Mouse (Mus musculus): ENCODE measurements around the gene Slc16a10.

Slc16a10 gene

DNA sequence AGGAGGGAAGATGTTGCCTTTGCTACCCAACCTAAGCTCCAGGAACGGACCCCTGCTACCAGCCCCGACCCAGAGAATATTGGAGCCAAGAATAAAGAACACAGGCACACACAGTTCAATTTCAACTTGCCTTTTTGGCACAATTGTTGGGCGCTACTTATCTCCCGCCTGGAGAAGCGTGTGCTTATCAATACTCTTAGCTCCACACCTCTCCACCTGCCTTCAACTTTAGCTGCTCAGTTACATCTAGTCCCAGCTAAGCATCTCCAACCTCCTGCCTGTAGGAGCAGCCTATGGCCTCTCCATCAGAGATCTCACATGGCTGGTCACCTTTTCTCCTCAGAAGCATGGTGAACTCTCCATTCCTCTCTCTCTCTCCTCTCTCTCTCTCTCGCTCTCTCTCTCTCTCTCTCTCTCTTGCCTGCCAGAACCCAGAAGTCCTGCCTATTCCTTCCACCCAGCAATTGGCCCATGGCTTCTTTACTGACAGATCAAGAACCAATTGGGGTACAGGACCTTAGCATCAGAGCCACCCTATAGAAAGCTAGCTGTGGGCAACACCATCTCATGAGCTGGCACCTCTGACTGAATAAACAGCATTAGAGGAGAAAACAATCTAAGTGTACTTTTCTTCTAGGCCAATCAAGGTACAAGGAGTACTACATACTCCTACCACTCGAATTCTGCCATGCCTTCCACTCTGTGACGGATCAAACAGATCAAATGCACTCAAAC is 5.4 kb upstream of the Slc16a10 start:
- no peak for DNase-seq

DNA sequence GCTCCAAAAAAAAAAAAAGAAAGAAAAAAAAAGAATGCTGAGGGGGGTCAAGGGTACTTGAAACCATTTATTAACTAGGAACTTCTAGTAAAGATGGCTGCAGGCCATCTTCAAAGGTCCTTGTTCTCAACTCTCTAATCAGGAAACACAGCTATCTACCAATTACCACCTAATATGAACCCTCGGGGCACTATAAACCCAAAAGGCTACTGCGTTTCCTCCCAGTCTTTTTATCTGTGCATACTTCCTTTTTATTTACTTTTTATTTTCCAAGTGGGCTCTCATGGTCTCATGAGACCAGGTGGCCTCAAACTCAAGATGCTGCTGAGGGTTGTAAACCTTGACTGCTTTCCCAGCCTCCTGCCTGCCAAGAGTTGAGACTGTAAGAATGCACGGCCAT is 4.4 kb upstream of the Slc16a10 start:
- DNase-seq, result no peak

DNA sequence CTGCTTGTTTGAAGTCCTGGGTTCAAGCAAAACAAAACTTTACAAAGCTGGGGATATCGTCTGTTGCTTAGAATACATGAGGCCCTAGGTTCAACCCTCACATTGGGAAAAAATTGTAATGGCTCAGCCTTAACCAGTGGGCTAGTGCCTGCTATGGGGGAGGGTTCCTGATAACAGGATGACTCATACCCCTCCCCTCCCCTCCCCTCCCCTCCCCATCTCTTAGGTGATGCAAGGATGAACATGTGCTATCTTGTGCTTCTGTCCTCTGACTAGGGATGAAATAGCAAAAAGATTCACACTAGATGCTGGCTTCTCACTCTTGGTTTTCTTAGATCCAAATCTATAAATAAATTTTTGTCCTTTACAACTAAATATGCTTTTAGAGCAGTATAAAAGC is 2.8 kb upstream of the Slc16a10 start:
- DNase-seq, result no peak

DNA sequence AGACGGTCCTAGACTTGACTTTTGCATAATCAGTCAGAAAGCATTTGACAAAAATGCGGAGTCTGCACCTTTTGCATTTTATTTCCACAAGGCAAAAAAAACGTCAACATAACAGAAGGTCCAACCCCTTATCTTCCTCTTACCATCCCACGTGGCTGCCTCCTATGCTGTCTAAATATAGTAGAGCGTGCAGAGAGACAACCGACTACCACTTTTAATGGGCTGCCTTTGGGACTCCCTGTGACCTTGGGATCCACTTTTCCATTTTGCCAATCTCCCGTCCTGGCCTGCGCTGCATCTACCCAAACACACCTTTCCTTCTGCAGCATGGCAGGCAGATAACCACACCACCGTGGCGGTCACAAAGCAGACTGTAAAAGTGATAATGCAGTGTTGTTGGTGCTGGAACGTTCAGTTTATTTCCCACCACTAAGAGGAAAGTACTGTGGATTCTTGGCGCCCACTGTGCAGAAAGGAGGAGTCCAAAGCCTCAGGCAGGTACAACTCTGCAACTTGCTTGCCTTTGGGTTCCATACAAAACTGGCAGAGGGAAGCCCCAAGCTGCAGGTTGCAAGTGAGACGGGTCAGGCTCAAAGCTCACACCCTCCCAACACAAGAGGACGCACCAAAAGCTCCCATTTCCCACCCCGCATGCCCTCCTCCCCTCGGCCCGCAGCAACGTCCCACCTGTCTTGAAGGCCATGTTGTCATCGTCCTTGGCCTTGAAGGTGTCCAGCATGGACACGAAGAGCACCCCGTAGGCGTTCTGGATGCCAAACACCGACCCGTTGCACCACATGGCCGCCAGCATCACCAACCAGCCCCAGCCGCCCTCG is 824 bp downstream of the Slc16a10 start:
- DNase-seq, result no peak

DNA sequence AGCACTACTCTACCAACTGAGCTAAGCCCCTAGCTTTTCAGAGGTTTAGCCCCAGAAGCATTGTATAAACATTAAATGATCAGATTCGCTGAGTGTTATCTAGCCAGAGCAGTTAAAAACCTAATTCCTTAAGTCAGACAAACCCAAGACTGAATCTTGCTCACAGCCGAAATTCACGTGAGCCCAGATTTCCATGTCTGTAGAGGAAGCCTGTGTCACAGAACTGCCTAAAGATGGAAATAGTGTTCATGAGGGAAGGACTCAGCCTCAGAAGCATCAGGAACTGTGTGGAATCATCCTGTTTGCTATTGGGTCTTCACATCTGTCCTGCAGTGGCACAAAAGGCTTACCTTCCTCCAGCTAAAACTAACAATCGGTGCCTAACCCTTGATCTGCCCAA is 2.4 kb downstream of the Slc16a10 start:
- no peak for DNase-seq

DNA sequence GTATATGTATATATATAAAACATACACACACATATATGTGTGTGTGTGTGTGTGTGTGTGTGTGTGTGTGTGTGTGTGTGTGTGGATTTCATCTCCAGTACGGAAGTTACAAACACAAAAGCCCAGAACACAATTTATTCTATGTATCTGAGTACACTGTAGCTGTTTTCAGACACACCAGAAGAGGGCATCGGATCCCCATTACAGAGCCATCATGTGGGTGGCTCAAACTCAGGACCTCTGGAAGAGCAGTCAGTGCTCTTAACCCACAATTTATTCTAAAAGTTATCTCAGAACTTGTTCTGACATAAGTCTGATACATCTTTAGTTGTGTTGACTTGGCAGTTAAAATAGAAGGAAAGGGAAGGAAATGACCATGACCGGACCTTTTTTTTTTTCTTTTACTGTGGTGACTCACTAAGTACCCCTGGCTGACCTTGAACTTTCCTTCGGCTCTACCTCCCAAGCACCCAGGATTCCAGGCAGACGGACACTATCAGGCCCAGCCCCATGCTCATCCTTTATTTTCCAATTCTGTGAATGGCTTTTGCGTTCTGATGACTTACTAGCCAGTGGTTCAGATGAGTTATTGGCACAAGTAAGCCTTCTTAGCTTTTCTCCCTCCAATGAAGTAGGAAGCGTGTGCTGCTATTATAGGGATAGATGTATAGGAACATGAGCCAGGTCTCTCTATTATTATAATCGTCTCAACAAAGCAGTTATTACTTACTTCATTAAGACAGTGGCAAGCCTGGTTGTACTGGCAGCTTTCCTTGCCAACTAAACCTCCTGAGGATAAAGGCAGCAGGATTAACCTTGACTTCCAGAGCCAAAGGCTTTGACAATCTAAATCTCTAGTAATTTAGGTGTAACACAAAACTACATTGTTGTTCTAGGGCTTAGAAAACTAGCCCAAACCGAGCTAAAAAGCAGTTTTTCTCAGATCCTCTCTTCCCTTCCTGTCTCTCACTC is 6.0 kb downstream of the Slc16a10 start:
- DNase-seq, result no peak

DNA sequence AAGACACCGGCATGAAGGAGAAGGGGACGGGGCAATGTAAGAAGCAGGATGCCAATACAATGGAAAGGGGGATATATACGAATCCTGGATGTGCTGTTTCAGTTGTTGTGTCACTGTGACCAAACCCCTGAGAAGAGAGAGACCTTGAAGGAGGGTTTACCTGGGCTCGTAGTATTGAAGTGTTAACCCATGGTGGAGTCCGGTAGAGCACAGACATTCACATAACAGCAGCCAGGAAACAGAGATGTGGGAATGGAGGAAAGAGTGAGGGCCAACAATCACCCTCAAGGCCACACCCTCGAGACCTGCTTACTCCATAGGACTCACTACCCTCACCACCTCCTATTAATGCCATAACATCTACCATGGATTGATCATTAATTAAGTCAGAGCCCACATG is 7.2 kb downstream of the Slc16a10 start:
- DNase-seq, result no peak

DNA sequence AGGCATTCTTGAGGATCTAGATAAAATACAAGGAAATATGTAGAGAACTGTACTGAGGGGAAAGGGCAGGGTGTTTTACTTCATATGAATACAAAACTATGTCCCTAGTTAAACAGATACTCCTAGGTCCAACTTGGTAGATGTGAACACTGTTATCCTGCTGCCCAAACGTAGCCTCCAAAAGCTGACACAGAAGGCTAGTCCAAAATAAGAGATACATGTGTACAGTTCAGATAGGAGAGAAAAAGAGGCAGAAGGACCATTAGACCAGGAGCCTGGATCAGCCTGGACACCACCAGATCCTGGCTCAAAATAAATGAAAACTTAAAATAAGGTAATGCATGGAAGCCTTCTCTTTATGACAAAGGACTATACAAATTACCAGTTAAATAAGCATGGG is 8.4 kb downstream of the Slc16a10 start:
- DNase-seq, result no peak

DNA sequence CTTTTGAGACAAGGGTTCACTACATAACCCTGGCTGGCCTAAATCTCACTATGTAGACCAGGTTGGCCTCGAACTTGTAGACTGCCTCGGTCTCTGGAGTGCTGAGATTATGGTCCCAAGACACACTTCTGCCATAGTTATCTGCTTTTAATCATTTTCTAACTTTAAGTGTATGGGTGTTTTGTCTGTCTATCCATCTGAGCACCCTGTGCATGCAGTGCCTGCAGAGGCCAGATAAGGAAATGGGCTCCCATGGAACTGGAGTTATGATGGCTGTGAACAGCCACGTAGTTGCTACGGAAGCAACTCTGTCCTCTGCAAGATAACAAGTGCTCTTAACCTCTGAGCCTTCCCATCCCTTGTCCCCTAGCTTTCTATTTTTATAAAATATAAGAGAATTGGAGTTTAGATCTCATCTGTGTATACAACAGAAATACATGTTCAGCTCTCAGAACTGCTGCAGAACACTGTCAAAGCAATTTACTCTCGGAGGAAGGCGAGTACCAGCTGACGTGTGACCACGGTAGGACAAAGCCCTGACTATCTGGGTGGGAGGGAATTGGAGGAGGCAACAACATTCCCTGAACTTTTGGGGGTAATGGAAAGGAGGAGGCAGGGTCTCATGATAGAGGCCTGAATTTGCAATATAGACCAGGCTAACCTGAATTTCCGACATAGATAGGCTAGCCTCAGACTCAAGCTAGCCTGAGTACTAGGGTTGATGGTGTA is 10.2 kb downstream of the Slc16a10 start:
- no peak for DNase-seq

DNA sequence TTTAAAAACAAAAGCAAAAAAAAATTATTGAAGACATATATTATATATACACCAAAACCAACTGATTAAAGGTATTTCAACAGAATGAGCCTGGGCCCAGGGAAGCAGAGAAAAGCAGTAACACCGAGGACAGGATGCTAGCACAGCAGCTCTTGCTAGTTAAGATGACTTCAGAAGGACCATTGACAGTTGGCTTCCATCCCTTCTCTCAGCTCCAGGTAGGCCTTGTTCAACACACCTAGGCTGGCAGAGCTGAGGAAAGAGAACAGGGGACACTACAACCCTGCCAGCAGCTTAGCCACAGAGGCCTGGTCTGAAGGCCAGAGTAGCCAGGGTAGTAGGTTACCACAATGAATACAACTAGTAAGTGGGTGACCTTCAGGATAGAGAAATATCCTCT is 11.9 kb downstream of the Slc16a10 start:
- no peak for DNase-seq

DNA sequence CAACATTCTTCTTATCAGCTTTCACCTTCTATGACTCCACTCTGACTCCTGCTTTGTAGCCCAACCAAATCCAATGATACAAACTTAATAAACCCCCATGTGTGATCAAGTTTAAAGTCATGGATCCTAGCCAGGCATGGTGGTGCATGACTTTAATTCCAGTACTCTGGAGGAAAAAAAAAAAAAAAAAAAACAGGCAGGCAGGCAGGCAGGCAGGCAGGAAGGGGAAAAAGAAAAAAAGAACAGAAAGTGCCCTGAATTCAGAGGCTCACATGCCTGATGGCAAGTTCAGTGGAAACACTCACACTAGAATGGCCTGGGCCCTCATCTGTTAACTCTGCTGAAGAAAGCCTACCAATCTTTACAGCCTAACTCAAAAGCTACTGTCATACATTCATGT is 12.9 kb downstream of the Slc16a10 start:
- no peak for DNase-seq

DNA sequence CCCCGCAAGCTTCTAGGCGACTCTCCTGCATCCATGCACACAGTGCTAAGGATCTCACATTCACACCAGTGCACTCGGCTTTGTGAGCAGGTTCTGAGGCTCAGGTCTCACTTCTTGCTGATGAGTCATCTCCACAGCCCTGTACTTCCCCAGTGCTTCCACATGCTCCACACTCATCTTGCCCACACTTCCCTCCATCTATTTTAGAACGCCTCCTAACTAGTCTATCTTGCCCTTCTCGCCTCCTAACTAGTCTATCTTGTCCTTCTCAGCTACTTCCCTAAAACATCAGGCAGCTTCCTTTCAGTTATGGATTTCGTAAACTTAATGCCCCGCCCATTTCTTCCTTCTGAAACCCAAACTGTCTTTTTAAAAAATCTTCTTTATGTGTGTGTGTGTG is 13.6 kb downstream of the Slc16a10 start:
- no peak for DNase-seq

DNA sequence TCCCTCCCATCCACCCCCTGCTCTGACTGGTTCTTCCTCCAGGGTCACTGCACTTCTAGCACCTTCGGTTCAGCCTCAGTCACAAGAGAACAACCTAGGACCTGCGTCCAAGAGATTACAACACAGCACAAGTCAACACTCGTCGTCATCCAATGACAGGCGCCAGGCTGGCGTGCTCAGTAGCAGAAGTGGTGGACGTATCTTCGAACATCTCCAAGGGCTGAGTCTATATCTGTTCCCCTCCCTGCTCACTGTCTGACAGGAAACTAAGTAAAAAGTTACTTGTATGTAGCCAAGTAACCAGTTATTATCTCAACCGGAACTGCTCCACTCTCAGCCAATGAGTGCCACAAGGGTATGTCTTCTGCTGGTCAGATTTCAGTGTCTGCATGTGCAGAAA is 16.9 kb downstream of the Slc16a10 start:
- DNase-seq, result no peak

DNA sequence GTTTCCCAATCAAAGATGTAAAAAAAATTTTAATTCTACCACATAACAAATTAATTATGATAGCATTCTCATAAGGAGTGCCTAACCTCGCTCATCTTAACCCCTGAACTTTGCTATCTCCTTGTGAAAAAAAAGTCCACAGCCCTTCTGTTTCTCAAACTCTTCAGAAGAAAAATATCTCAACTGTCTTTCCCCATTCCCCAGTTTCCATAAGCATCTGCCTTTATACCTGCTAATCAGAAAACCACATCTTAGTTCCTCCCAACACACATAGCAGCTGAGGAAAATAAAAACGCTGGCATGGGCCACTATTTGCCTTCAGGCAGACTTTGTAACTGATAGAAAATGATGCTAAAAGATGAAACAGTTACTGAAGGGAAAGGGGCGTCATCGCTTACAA is 17.5 kb downstream of the Slc16a10 start:
- DNase-seq, result no peak

DNA sequence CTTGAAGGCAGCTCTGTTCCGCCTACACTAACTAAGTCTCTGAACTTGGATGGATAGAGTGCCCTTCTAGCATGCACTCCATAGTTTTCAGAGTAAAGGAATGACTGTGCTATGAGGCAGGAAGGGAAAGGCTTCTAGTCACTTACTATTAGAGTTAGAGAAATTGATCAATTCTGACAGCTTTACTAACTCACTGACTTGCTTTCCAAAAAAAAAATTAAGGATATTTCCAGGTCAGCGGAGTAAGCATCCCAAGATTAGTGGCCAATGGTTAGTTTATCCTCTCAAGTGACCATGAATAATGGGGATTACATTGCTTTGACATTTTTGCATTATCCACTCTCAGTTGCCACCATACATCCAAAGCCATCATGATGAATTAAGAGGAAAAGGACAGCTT is 18.0 kb downstream of the Slc16a10 start:
- no peak for DNase-seq

DNA sequence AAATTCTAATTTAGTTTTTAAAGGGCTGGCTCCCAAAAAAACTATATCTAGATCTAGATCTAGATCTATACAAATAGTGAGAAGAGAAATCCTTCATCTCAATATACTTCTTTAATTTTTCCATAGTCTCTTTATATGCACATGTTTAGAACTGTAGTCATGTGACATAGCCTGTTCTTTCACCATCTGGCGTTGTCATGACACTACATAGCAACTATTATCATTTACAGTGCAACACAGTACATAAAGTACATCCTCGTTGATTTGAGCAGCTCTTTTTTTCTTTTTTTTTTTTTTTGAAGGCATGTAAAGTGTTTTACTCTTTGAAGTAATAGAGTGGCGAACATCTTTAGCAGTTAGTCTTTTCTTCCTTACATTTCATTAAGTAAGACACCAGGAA is 22.6 kb downstream of the Slc16a10 start:
- no peak for DNase-seq

DNA sequence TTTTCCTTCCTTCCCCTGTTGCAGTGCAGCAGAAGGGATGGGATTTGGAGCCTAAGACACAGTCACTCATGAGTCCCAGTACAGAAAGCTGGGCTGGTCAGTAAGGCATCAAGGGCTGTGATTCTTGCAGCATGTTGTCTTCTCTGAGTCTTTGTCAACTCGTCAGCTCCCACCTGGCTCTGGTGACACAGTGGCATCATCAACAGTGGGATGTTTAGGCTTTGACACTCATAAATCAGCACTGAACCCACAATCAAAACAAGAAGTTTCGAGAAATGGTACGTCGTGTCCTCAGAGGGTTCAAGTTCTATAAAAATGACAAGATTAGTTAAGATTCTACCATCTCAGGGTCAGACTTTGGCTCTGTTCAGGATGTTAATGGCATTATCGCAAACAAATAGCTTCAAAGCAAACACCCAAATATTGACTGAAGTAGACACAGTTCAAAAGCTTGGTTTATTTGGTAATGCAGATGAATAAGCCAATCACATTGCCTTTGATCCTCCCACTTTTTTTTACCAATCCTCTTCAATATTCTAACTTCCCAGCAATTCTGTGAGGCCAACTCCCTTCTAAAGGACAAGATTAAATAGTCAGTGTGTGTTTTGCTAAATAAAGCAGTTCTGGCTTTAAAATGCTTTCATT is 23.2 kb downstream of the Slc16a10 start:
- DNase-seq, result no peak

DNA sequence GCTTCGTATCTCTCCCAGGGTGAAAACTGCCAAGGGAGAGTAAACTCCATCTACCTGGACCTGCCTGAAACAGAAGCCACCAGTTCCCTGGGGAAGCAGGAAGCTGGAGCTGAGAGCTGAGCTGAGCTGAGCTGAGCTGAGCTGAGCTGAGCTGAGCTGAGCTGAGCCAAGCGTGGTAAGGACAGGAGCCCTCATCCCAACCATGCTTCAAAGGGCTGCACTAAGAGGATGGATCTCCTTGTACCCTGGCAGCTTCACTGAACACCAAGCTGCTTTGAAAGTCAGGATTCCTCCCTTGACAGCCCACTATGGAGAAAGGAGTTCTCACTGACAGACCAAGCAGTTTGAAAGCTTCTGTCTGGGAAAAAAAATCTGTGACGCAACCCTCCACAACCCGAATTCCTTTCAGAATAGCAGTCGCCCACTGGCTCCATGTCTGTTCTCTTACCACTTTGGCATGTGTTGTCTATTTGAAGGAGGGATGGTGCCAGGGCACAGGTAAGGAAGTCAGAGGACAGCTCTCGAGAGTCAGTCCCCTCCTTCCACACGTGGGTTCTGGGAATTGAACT is 28.5 kb downstream of the Slc16a10 start:
- DNase-seq, result no peak

DNA sequence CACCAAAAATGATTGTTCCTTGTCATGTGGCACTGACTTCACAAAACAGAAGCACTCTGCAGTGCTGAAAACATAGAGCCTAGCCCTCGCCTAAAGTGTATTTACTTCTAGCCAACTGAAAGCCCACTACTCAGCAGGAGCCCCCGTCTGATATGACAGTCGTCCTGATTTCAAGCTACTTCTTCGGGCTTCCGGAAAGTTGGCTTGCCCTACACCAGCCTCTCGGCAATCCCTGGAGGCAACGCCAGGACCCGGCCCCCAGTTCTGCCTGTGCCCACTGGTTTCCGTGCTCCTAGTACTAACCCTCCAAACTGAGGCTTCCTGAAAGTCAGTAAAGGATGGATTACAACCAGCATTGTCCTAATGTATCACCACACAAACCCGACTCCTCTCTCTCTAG is 29.8 kb downstream of the Slc16a10 start:
- no peak for DNase-seq

DNA sequence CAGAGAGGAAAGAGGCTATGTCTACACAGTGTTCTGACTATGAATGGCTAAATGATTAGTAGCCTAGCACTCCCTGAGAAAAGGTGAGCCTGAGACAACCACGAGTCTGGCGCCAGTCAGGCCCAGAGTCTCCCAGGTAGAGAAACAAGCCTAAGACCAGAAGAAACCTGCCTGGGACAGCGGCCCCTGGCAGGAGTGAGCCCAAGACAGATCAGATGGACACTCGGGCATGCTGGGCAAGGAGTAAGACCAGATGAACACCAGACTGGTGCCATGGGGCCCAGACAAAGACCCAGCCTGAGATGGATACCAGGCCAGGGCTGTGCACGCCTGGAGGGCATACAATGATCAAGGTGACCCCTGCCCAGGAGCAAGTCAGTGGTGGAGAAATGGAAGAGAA is 32.5 kb downstream of the Slc16a10 start:
- DNase-seq, result no peak

DNA sequence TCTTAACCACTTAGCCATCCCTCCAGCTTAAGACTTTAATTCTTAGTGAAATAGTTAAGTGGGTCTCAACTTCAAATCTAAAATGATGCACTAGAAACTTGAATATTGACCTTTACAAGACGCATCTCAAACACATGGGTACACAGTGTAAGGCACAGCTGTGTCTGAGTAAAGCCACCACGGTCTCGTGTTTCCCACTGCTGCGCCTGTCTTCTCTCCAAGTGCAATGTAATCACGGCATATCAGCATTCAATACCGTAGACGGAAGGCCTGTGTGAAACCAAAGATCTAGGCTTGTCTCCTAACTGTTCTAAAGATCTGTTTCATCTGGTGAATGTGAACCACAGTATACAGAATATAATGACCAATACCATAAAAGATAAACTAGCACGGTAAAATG is 33.1 kb downstream of the Slc16a10 start:
- DNase-seq, result no peak

DNA sequence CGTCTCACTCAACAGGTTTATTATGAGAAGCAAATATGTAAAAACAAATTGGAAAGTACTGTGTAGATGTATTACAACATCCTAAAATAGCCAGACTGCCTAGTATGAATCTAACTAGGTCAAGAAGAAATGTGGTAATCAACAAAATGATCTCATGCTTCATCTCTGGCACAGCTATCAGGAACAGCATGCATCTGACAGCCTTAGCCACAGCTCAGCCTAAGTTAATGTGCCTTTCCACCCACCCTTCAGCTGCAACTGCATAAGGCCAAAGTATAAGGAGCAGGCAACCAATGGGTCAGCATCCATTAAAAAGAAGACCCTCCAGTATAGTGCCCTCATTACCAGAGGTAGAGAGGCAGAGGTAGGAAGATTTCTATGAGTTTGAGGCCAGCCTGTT is 34.1 kb downstream of the Slc16a10 start:
- no peak for DNase-seq

Data from embryo, embryonic 11 days (tissue).